Mouse (Mus musculus) ovary, postnatal 14 days (tissue): ENCODE data around the gene Atxn1.

Source experiments
- DNase-seq: peaks from one replicate; pipeline ENCODE4 v3.0.0; 2022; ENCODE audit warnings: low spot score

Atxn1 gene

DNA sequence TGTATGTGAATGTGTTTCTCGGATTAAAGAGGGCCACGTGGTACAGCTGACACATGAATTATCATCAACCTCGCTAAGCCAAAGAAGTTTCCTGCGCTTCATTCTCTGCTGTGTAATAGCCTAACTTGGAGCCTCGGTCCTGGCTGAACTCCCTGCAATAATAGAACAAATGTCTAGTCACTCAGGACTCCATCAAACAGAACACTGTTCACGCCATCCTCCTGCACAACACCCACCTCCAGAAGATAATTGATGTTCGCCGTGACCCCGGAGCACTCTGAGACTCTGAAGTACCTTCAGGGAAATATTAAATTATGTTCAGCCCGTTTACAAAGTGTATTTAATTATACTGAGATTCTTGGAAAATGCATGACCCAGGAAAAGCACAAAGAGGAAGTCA, 70.0 kb downstream of the Atxn1 start:
- DNase-seq: no peak

DNA sequence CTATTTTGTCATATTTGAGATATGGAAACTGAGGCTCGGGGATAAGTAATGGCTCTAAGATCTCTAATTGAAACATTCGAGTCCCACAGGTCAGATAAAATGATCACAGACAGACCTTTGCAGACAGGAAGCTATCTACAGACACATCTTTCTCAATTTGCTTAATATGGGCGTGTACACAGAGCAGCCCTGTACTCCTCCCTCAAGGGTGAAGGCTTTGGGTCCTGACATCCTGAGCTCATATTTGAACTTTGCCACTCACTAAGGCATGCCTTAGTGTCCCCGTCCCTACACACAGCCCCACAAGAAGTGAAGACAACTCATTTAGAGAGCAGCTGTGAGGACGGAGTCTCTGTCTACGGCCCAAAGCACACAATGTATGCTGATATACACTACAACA, 70.6 kb downstream of the Atxn1 start:
- no peak for DNase-seq

DNA sequence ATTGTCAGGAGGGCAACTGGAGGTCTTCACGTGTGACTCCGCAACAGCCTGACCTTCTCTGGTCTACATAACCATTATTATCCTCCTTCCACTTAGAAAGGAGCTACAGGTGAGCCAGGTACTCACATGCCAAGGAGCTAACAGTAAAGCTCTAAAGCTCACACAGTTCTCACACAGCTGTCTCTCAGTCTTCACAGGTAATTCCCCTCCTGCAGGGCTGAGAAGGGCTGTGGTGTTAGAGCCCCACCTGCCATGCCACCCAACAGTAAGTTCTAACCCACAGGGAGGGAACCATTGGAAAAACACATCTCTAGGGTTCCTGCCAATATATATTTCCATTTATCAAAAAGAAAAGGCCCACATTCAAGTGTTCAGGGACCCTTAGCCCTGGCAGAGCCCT, 73.7 kb downstream of the Atxn1 start:
- no peak for DNase-seq

DNA sequence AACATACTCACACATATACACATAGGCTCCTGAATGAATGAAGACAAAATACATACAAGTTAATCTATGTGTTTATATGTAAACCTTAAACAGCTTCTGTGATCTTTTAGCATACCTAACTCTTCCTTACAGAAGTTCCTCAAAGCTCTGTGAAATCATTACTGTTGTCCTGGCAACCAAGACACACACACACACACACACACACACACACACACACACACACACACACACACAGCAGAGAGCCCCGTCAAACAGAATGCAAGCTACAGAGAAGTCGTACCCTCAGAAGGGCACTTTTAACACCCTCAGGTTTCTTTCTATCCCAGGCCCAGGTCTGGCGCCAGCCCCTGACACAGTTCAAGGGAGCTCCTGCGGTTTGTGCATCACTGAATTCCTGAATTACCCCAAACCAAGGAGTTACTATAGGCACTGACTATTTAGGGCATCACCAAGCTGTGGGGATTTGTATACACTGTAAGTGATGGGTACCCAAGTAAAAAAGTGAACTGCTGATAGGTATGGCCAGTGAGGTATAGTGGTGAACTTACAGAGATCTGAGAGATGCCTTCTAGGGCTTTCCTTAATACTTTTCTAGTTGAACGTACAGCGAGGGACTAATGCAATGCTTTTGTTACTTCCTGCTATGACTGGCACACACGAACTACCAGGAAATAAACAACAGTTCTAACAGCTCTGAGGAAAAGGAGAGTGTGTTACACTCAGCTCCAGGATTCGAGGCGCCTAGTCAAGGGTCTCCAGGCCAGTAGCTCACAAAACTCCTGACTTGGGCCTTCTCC, 75.7 kb downstream of the Atxn1 start:
- no peak for DNase-seq

DNA sequence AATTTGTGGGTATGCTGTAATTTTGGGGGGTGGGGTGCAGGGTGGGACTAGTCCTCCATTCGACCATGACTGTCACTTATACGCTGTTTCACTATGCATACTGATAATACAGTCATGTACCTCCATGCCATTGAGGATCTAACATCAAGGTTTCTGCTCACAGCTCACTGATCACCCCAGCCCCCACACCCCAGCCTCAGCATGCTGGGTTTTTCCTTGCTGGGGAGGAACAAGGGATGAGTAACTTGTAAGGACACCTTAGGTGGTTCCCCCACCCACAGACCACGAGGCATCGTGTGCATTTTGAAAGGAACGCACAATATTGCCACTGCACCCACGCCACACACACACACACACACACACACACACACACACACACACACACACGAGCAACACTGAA, 79.9 kb downstream of the Atxn1 start:
- DNase-seq: no peak

DNA sequence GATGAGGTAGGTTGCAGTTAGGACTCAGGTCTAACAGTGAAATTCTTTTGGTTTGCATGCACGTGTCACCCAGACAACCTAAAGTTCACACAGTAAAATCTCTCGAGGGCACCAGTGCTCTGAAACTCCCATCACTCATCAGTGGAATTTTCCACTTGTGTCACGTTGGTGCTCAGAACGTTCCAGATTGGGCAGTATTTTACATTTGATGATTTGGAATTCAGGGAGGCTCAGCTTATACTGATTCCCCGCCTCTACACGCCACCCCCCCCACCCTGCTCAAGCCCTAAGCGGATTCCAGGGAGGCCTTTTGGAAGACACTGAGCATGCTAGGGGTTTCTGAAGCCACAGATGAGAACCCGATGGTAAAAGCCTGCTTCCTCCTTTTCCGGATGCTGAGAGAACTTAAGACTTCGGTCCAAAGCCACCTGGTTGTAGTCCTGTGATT, 81.0 kb downstream of the Atxn1 start:
- no peak for DNase-seq

DNA sequence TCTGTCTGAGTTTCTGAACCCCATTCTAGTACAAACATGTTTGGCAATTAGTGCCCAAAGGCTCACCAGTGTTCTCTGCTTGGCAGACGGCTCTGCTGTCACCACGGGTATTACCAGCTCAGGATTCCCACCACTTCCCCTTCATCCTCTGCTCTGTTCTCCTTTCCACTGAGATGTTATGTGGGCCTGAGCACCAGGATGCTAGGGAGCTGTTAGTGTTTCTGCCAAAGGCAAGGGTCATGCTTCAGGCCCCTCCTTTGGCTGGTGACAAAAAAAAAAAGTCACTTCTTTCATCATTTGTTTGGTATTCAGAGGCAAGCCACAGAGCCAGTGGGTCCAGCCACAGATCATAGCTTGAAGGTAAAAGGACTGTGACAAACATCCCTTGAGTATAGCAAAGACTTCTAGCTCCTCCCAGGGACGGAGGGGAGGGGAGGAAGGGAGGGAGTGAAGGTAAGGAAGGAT, 81.8 kb downstream of the Atxn1 start:
- no peak for DNase-seq

DNA sequence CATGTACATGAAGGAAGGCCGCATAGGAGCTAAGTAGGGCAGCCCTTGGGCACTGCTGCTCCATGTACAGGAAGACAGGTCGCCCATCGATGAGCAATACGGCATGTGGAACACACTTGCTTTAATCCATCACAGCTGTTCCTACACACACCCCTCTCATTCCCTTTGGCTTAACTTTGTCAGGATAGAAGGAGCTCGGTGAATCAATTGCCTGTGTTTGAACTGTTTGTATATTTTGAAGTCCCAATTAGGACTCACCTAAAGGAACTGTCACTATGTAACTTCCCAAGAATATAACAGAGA, 84.3 kb downstream of the Atxn1 start:
- no peak for DNase-seq

DNA sequence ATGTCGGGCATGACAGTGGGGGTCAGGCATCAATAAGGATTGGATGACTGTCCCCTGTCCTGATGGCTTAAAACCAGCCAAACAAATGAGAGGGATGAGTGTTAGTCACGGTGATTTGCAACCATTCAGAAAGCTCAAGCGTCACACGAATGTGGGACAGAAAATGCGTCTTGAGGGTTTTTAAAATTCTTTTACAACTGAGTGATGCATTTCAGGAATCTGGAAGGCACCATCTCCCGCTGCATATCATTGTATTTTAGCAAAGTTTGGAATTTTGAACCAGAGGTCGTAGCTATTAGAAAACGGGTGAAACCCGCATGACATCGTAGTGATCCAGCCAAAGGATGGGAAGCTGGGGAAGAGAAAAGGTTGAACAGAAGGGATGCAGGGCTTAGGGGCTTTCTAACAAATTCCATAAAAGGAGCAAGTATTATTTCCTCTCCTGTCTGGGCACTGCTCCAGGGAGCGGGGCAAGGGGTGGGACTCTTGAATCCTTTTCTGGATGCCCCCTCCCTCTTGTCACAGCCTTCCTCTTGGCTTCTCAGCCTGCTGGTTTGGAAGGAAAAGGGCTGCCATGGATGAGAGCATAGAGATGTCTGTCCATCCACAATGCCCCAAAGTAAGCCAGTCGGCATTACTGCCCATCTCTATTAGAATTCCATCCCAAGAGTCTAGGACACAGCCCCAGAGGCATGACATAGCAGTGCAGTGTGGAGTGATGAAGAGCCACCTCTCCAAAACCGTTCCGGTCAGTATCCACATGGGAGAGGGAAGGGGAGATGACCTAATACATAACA, 84.9 kb downstream of the Atxn1 start:
- no peak for DNase-seq

DNA sequence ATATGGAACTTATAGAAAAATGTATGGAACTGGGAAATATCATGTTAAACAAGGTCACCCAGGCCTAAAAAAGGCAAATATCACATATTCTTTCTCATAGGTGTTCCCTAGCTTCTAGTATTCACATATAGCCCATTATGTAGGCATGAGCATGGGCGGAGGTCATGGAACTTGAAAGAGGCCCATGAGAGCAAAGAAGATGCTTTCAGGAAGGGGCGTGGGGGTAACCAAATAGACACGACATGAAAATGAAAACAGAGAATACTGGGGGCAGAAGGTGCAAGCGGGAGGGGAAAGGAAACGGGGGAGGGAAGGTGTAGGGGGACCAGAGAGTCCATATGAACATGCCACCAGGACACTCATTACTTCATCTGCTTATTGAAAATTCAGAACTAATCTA, 87.9 kb downstream of the Atxn1 start:
- DNase-seq: no peak

DNA sequence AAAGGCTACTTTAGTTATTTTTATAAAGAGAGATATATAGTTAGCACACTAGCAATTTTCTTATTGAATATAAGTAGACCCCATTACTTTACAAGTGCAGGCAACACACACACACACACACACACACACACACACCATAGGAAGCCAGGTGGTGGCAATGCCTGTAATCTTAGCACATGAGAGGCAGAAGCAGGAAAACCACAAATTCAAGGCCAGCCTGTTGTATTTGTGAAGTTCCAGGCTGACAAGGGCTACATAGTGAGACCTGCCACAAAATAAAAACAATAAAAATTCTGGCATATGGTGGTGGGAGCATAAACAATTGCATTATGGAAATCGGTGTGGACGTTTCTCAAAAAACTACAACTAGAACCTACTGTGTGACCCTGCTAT, 88.4 kb downstream of the Atxn1 start:
- DNase-seq: no peak

DNA sequence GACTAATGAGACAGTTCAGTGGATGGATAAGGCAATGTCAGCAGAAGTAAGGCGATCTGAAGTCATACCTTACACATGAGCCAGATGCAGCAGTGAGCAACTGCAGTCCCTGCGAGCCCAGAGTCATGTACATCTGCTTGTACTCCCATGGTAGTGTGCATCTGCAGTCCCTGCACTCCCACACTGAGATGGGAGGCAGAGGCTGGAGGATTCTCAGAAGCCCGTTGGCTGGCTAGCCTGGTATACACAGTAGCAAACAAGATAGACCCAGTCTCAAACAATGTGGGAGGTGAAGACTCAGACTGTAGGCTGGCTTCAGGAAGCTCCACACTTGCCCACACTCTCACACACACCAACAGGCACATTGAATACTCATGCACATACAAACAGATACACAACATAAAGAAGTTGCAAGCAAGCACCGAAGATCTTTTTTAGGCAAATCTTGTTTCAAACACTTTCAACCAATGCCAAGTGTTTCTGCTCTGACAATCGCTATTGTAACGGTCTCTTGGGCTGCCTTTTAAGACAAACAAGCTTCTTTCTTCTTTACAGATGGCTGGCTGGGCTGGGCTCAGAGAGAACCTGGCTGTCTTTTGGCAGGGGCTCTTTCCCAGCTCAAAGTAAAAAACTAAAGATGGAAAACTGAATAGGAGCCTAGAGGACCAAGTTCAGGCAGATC, 89.0 kb downstream of the Atxn1 start:
- no peak for DNase-seq

DNA sequence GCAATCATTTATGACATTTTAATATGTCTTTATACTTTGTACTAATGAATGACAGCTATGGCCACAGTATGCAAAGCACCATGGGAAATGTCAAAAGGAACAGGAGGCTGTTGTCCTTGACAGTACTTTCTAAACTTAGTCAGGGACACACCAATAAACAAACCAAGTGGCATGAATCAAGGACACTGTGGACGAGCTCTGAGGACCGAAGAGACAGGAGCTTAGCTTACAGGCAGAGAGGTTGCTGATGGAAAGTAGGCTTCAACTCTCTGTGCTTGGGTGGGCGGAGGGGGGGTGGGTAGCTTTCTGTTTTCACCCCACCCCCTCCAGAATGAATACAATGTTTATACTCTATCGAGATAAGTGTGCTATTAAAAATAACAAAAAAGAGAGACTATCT, 90.6 kb downstream of the Atxn1 start:
- no peak for DNase-seq

DNA sequence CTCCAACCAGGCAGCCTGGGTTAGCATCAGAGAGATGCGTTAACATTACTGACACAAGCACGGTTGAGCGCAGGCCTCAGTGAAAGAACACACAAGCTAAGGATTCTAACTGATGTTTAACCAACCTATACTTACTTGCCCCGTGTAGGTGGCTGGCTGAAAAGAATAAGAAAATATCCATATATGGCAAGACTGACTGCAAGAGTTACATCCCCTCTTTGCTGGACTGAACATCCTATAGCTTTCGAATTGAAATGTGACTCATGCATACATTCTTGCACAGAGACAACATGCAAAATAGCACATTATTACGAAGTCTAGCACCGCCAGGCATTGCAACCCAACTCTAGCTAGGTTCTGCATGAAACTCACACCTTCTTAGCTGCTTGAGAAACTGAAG, 91.8 kb downstream of the Atxn1 start:
- DNase-seq: no peak

DNA sequence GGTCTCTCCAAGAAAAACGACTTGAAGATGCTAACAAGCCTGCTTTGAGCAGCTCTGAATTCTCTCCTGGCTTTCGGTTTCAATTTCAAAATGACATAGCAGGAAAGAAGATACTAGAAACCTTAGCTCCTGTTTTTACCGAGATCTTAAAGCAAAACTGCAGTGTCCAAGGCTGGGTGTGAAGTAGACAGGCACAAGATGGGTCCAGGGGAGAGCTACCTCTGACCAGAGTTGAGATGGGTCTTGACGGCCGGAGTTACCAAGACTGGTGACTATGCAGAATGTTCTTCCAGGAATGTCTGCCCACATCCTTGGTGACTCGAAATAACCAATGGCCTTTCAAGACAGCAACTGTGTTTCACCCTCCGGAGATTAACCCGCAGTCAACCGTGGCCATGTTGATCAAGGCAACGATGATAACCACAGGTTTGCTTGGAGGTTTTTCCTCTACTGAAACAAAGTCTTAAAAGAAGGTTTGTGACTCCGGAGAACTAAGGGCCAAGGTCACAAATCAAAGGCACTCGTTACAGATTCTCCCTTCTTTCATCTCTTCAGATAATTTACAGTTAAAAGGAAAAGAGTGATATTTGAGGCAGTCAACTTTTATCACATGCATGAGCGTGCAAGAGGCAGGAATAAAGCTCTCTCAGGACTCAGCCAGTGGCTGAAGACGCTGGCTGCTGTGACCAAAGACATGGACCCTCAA, 92.6 kb downstream of the Atxn1 start:
- no peak for DNase-seq

DNA sequence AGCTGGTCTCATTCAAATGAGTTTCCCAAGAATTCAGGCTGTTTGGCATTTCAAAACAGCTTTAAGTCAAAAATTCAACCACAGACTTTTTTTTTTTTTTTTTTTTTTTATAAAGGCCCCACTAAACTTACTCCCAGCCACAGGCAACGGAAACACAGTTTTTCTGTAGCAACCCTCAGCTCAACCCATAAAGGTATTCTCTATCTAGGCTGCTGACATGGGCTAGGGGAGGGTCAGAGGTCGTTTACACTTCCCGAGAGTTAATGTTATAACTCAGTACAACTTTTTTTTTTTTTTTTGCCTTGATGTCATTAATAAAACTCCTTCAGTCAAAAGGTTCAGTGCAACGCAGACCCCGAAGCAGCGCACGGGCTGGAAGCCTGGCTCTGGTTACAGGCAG, 93.3 kb downstream of the Atxn1 start:
- no peak for DNase-seq

DNA sequence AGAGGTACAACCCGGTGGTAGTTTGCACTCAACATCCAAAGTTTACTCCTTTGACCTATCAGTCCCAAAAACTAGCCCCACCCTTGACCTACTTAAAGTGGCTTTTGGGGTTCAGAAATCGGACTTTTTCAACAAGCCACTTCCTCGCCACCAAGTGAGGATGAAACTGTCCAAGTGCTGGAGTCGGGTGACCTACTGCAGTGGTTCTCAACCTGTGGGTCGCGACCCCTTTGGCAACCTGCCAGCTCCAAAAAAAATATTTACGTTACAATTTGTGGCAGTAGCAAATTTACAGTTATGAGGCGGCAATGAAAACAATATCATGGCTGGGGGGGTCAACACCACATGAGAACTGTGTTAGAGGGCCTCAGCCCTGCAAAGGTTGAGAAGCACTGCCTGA, 95.9 kb downstream of the Atxn1 start:
- no peak for DNase-seq

DNA sequence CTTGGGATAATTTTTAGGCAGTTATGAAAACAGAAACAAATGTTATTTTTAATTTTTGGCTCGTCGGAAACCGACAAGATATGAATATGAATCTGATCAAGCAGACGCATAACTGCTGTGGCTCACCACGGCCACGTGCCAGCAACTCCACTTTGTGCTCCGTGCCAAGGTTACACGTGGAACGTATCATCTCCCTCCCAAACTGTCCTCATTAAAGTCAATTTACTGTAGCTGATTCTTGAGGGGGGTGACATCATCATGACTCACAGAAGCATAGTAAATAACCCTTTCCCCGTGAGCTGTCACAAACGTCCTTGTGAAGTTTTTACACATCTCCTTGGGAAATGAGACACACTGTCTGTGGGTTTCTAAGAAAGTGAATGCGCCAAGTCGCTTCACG, 97.5 kb downstream of the Atxn1 start:
- DNase-seq: peak; percentile 25

DNA sequence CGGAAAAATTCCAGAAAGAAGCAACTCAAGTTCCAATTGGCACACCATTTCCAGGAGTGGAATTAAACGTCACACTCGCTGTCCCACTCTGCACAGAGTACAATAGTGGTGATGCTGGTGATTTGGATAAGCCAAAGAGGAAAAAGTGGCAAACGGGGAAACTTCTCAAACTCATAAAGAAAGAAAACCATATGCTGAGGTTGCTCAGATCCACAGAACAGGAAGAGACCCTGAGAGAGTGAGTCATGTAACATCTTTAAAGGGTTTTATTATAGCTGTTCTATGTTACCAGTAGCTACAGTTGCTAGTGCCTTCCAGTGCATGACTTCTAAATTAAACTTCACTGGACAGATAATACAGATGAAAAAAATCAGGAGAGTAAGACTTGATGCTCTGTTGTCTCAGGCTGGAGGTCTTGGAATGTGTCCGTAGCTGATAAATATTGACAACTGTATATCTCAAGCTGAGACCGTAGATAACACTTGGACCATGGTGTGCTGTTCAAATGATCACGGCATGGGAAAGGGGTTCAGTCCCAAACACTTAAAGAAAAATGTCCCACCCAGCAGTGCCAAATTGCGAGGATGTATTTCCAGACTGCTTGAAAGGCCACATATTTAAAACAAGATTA, 98.1 kb downstream of the Atxn1 start:
- DNase-seq: no peak

DNA sequence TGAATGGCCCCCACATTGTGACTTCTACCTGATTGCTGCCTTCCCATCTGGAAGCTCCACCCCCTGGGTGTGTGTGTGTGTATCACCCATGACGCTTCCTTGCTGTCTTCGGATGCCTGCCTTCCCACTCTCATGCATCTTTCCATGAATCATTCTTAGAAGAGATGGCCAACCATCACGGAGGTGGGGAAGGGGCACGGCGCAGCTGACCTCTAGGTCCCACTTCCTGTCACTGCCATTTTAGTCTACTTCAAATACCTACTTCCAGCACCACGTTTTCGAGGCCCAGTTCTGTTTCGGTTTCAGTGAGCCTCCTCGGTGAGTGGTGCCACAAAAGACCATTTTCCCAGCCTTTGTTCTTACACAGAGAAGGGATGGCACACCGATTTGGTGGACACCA, 99.2 kb downstream of the Atxn1 start:
- DNase-seq: no peak

DNA sequence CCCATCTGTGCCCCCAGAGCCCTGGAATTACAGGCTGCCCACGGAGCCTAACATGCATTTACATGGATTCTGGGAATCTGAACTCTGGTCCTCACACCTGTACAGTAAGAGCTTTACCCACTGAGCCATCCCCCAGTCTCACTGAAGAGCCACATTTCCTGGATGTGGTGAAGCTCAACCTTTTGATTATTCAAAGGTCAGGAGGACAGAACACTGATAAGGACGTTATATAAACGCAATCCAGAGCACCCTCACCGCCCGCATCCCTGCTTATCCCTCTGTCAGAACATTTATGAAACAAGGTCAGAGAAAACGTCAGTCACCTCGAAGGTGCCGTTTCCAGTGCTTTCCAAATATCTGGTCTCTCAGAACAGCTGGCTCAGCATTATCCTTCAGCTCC, 101.0 kb downstream of the Atxn1 start:
- DNase-seq: no peak
